Comparison of ENCODE assay signal across 23 mouse cellular contexts in genomic region chr3:100463959-100464265, GRCm38 (mm10). TPM values are rescaled to one million over a fixed set of nuclear protein-coding genes. Genes with fewer than 3 reads are reported as not detected.
DNase-seq lines count a peak whose midpoint lies in the region; ATAC-seq and TF ChIP-seq lines count a peak whose summit lies in the region.
"Had no signal": no experiment of that assay in that cellular context is flagged by ENCODE, and none has a peak within 500 bp of the region (broad histone marks: within the 10 kb centered on the region; RNA-seq: fewer than 3 reads in every experiment).

No protein-coding gene starts in this region.

- no peak for DNase-seq in heart, postnatal 4 days
- DNase-seq in hindbrain, embryonic 10.5 days (ENCODE audit: low spot score), result no peak
- DNase-seq in hindbrain, embryonic 14.5 days (ENCODE audit: low spot score), result no peak
- no peak for DNase-seq in midbrain, postnatal 0 days (ENCODE audit: low spot score)
- DNase-seq in cerebellum, adult 11 months, result no peak
- DNase-seq: adrenal gland, adult 8-10 months; cerebellum, adult 18-20 months; cerebellum, postnatal 14 days; gastrocnemius, postnatal 36 days; kidney, postnatal 14 days; lung, postnatal 36 days; right cerebral cortex, postnatal 25 days; spleen, adult 18-20 months; thymus, postnatal 14 days had no signal

- no peak for TF ChIP-seq CTCF in midbrain, postnatal 0 days (IDR thresholded peaks at IDR 0.05)

- peak overlapping the region; percentile 25 for H3K4me2 ChIP-seq in heart, embryonic 11.5 days
- no peak overlapping the region for H3K4me2 ChIP-seq in hindbrain, embryonic 14.5 days (replicated peaks)
- H3K4me2 ChIP-seq in midbrain, embryonic 12.5 days (replicated peaks), result no peak overlapping the region
- no peak overlapping the region for H3K4me2 ChIP-seq in midbrain, postnatal 0 days (ENCODE audit: low read depth, low read length, poor library complexity, severe bottlenecking)
- H3K4me2 ChIP-seq: hindbrain, embryonic 15.5 days; neural tube, embryonic 13.5 days had no signal

- H3K36me3 ChIP-seq in heart, embryonic 11.5 days (ENCODE audit: control insufficient read depth, insufficient read depth, low read length), result no peaks in the 10 kb centered on the region
- H3K36me3 ChIP-seq in hindbrain, embryonic 10.5 days, result no peaks in the 10 kb centered on the region
- H3K36me3 ChIP-seq in hindbrain, embryonic 14.5 days (replicated peaks; ENCODE audit: control insufficient read depth, insufficient read depth), result no peaks in the 10 kb centered on the region
- no peaks in the 10 kb centered on the region for H3K36me3 ChIP-seq in midbrain, embryonic 12.5 days
- H3K36me3 ChIP-seq in midbrain, postnatal 0 days (ENCODE audit: insufficient read depth, low read length), result no peaks in the 10 kb centered on the region
- H3K36me3 ChIP-seq: embryonic facial prominence, embryonic 13.5 days; hindbrain, embryonic 15.5 days; midbrain, embryonic 15.5 days; neural tube, embryonic 13.5 days had no signal

- H3K4me1 ChIP-seq in heart, embryonic 11.5 days (ENCODE audit: control insufficient read depth, insufficient read depth, low read length), result peaks cover 8% of the 10 kb centered on the region; the same call in 1 of the 2 replicates
- H3K4me1 ChIP-seq in hindbrain, embryonic 10.5 days (replicated peaks), result peaks cover 22% of the 10 kb centered on the region
- H3K4me1 ChIP-seq in hindbrain, embryonic 14.5 days (replicated peaks; ENCODE audit: control insufficient read depth, insufficient read depth, low read length), result peaks cover 15% of the 10 kb centered on the region
- H3K4me1 ChIP-seq in midbrain, embryonic 12.5 days, result peaks cover 21% of the 10 kb centered on the region
- 0 out of 2 replicates have a peak, but pooled peaks cover 4% of the 10 kb centered on the region for H3K4me1 ChIP-seq in midbrain, postnatal 0 days (ENCODE audit: insufficient read depth, low read length)

- 50% methylated on average over 2 of the region's 2 CpGs for WGBS in heart, embryonic 11.5 days (ENCODE audit: insufficient replicate concordance)
- WGBS in hindbrain, embryonic 10.5 days, result 67% methylated on average over 2 of the region's 2 CpGs
- WGBS in hindbrain, embryonic 14.5 days, result 59% methylated on average over 2 of the region's 2 CpGs
- WGBS in midbrain, embryonic 12.5 days, result 67% methylated on average over 2 of the region's 2 CpGs
- WGBS in midbrain, postnatal 0 days, result 74% methylated on average over 2 of the region's 2 CpGs

- H3K9me3 ChIP-seq in heart, embryonic 11.5 days (replicated peaks; ENCODE audit: control insufficient read depth, low read length), result no peaks in the 10 kb centered on the region
- H3K9me3 ChIP-seq in hindbrain, embryonic 10.5 days, result no peaks in the 10 kb centered on the region
- no peaks in the 10 kb centered on the region for H3K9me3 ChIP-seq in hindbrain, embryonic 14.5 days (ENCODE audit: control insufficient read depth, low read length)
- H3K9me3 ChIP-seq in midbrain, embryonic 12.5 days, result no peaks in the 10 kb centered on the region
- H3K9me3 ChIP-seq in midbrain, postnatal 0 days (ENCODE audit: low read length), result no peaks in the 10 kb centered on the region
- H3K9me3 ChIP-seq: embryonic facial prominence, embryonic 13.5 days; hindbrain, embryonic 15.5 days; midbrain, embryonic 15.5 days; neural tube, embryonic 13.5 days had no signal

- no peak for ATAC-seq in heart, embryonic 11.5 days (replicated peaks; ENCODE audit: insufficient number of reproducible peaks, low FRiP score, low TSS enrichment)
- ATAC-seq in hindbrain, embryonic 14.5 days (ENCODE audit: low FRiP score), result no peak
- no peak for ATAC-seq in midbrain, embryonic 12.5 days (ENCODE audit: low FRiP score, low read depth)
- no peak for ATAC-seq in midbrain, postnatal 0 days (ENCODE audit: low FRiP score)
- ATAC-seq: activated CD4-positive, CD25-positive, alpha-beta regulatory T cell, adult 4 months had no signal

- H3K9ac ChIP-seq in heart, embryonic 11.5 days (ENCODE audit: low read depth, low read length), result no peak overlapping the region
- H3K9ac ChIP-seq in hindbrain, embryonic 14.5 days, result no peak overlapping the region
- no peak overlapping the region for H3K9ac ChIP-seq in midbrain, embryonic 12.5 days (replicated peaks)
- no peak overlapping the region for H3K9ac ChIP-seq in midbrain, postnatal 0 days (replicated peaks; ENCODE audit: low read length, poor library complexity, severe bottlenecking)
- H3K9ac ChIP-seq: embryonic facial prominence, embryonic 13.5 days; hindbrain, embryonic 15.5 days; midbrain, embryonic 15.5 days; neural tube, embryonic 13.5 days had no signal

- no peak overlapping the region for H3K27ac ChIP-seq in heart, embryonic 11.5 days (ENCODE audit: low read depth, low read length)
- 0 out of 2 replicates have a peak overlapping the region, but pooled peaks have one; percentile 70 for H3K27ac ChIP-seq in hindbrain, embryonic 10.5 days
- no peak overlapping the region for H3K27ac ChIP-seq in hindbrain, embryonic 14.5 days
- H3K27ac ChIP-seq in midbrain, embryonic 12.5 days (replicated peaks), result 0 out of 2 replicates have a peak overlapping the region, but pooled peaks have one; percentile 58
- H3K27ac ChIP-seq in midbrain, postnatal 0 days (ENCODE audit: low read depth, low read length), result no peak overlapping the region
- H3K27ac ChIP-seq: hindbrain, embryonic 15.5 days; neural tube, embryonic 13.5 days had no signal

- H3K27me3 ChIP-seq in heart, embryonic 11.5 days (ENCODE audit: control insufficient read depth, insufficient read depth, low read length), result no peaks in the 10 kb centered on the region
- H3K27me3 ChIP-seq in hindbrain, embryonic 10.5 days (ENCODE audit: insufficient read depth, poor library complexity, severe bottlenecking), result no peaks in the 10 kb centered on the region
- H3K27me3 ChIP-seq in hindbrain, embryonic 14.5 days (ENCODE audit: control insufficient read depth, insufficient read depth, low read length), result no peaks in the 10 kb centered on the region
- no peaks in the 10 kb centered on the region for H3K27me3 ChIP-seq in midbrain, embryonic 12.5 days
- no peaks in the 10 kb centered on the region for H3K27me3 ChIP-seq in midbrain, postnatal 0 days (ENCODE audit: insufficient read depth, low read length)
- H3K27me3 ChIP-seq: embryonic facial prominence, embryonic 13.5 days; hindbrain, embryonic 15.5 days; midbrain, embryonic 15.5 days; neural tube, embryonic 13.5 days had no signal

- H3K4me3 ChIP-seq in heart, embryonic 11.5 days (ENCODE audit: low read depth, low read length), result no peak overlapping the region
- no peak overlapping the region for H3K4me3 ChIP-seq in hindbrain, embryonic 10.5 days
- H3K4me3 ChIP-seq in hindbrain, embryonic 14.5 days (replicated peaks; ENCODE audit: low read length), result no peak overlapping the region
- H3K4me3 ChIP-seq in midbrain, embryonic 12.5 days, result no peak overlapping the region
- H3K4me3 ChIP-seq in midbrain, postnatal 0 days (ENCODE audit: low read depth, low read length), result no peak overlapping the region
- H3K4me3 ChIP-seq: embryonic facial prominence, embryonic 13.5 days; erythroblast, embryonic 14.5 days; hindbrain, embryonic 15.5 days; midbrain, embryonic 15.5 days; myocyte; neural tube, embryonic 13.5 days had no signal

RNA-seq across cellular contexts. Expression of gene Tent5c, which starts 25.2 kb away (rescaled TPM):
- polyA plus RNA-seq in heart, embryonic 11.5 days (2014; fragmentation: Nextera tagmentation; extraction: Ambion mirVana), result 7.4 and 8.3 TPM in 2 replicates
- 10 to 100 TPM; 17.9 to 51.7 TPM for total RNA-seq in heart, postnatal 4 days (2021)
- polyA plus RNA-seq in hindbrain, embryonic 10.5 days (2016; fragmentation: Nextera tagmentation; extraction: Ambion mirVana), result 2.0 and 2.2 TPM in 2 replicates
- 3.2 and 5.7 TPM in 2 replicates for polyA plus RNA-seq in hindbrain, embryonic 14.5 days (2014; fragmentation: Nextera tagmentation; extraction: Ambion mirVana)
- 8.0 and 9.1 TPM in 2 replicates for polyA plus RNA-seq in midbrain, embryonic 12.5 days (2016; fragmentation: Nextera tagmentation; extraction: Ambion mirVana)
- total RNA-seq in midbrain, postnatal 0 days (2014; rRNA removed), result 1.9 and 2.1 TPM in 2 replicates
- 0.56 and 0.69 TPM in 2 replicates for polyA plus RNA-seq in midbrain, postnatal 0 days (2015; fragmentation: Nextera tagmentation; extraction: Ambion mirVana)

Comparison
In these comparisons a context has a peak if more than half of its experiments do, and no peak if none do; other contexts are left out.
1. H3K27ac ChIP-seq: peak in hindbrain, embryonic 10.5 days (single experiment) and midbrain, embryonic 12.5 days (single experiment); none in heart, embryonic 11.5 days (single experiment), hindbrain, embryonic 14.5 days (single experiment) and midbrain, postnatal 0 days (single experiment).